Mouse (Mus musculus) liver, embryonic 14.5 days (tissue): ENCODE measurements at regions not wholly inside any gene's neighbourhood (a gene's known extent, or its start where the extent isn't known, plus 50 kb on each side); places are given as distances from the start of the nearest gene placed in this dataset.
"Not testable (repeated sequence)": the region's sequence is repeated elsewhere in the genome, so short reads cannot be mapped to it uniquely, and the experiment has no call there.

ENCODE experiments used
- CTCF ChIP-seq: IDR thresholded peaks from 2 replicates; pipeline ENCODE4 v1.5.1; 2016; ENCODE audit warnings: antibody characterized with exemption, low read depth, control low read depth
- EP300 ChIP-seq: IDR thresholded peaks from 2 replicates; pipeline ENCODE4 v1.6.1; 2016; ENCODE audit warnings: antibody characterized with exemption, low read depth

DNA sequence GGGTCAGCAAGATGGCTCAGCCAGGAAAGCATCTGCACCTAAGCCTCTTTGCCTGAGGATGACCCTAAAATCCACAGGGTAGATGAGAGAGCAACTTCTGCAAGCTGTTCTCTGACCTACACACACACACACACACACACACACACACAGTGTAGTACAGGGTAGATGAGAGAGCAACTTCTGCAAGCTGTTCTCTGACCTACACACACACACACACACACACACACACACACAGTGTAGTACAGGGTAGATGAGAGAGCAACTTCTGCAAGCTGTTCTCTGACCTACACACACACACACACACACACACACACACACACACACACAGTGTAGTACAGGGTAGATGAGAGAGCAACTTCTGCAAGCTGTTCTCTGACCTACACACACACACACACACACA is 230.0 kb downstream of the Cd47 start:
- not testable (repeated sequence) for TF ChIP-seq CTCF, EP300
